Mouse (Mus musculus): ENCODE measurements around the gene Sdha. TPM values are rescaled to one million over a fixed set of nuclear protein-coding genes. Genes with fewer than 3 reads are reported as not detected.

Gene Sdha
- total RNA-seq, 2 experiments from 2014 or later: 313 to 339 TPM

- DNase-seq (ENCODE audit: extremely low spot score in 1 of 2, low spot score in 1 of 2): no peak
Measured at GRCm38 (mm10) chr13:74305380-74305779, 44.7 kb downstream of the Sdha start.

- peak in 1 of 2 experiments; percentile 11 for DNase-seq (ENCODE audit: extremely low spot score in 1 of 2, low spot score in 1 of 2)
Measured at GRCm38 (mm10) chr13:74302050-74303037, 47.7 kb downstream of the Sdha start.

- DNase-seq (ENCODE audit: extremely low spot score in 1 of 2, low spot score in 1 of 2): no peak
Measured at GRCm38 (mm10) chr13:74301607-74301984, 48.5 kb downstream of the Sdha start.

GRCm38 (mm10) chr13:74300925-74301606 is 49.0 kb downstream of the Sdha start:
- peak; percentile 66 to 82 for DNase-seq (ENCODE audit: extremely low spot score in 1 of 2, low spot score in 1 of 2)

- DNase-seq (ENCODE audit: extremely low spot score in 1 of 2, low spot score in 1 of 2): no peak
Measured at GRCm38 (mm10) chr13:74296376-74296775, 53.7 kb downstream of the Sdha start.

GRCm38 (mm10) chr13:74292167-74292566 is 57.9 kb downstream of the Sdha start, which contains the start of gene Ahrr:
Gene Ahrr (minus strand): TSS chr13:74292331.
- DNase-seq (ENCODE audit: extremely low spot score in 1 of 2, low spot score in 1 of 2): peak; percentile 25 to 46

GRCm38 (mm10) chr13:74289646-74290045 is 60.4 kb downstream of the Sdha start:
- no peak for DNase-seq (ENCODE audit: extremely low spot score in 1 of 2, low spot score in 1 of 2)

- no peak for DNase-seq (ENCODE audit: extremely low spot score in 1 of 2, low spot score in 1 of 2)
Measured at GRCm38 (mm10) chr13:74282299-74282698, 67.8 kb downstream of the Sdha start.

- DNase-seq (ENCODE audit: extremely low spot score in 1 of 2, low spot score in 1 of 2): no peak
Measured at GRCm38 (mm10) chr13:74275726-74276125, 74.4 kb downstream of the Sdha start.

Other genes starting within 250 kb of the Sdha start
- gene Slc9a3, start 228.8 kb downstream of the Sdha start, total RNA-seq (2021): 1 to 10 TPM; 1.1 to 1.5 TPM
- gene Exoc3, start 141.5 kb downstream of the Sdha start, total RNA-seq (2021): 10 to 100 TPM; 70.8 to 76.7 TPM
- gene Ahrr, start 57.9 kb downstream of the Sdha start, total RNA-seq (2021): 1 to 10 TPM in 1 of 2 experiments, under 1 TPM in 1; 0.84 to 2.2 TPM
- 10 to 100 TPM; 68.5 to 78.2 TPM for gene Pdcd6, start 32.7 kb downstream of the Sdha start, total RNA-seq (2021)
- 10 to 100 TPM; 76.8 to 81.9 TPM for gene Ccdc127, start within 50 bp of the Sdha start, total RNA-seq (2021)
- gene Lrrc14b, start 13.7 kb upstream of the Sdha start, total RNA-seq (2021): not detected
- gene Zfp72, start 40.6 kb upstream of the Sdha start, total RNA-seq (2021): 1 to 10 TPM; 3.7 to 3.9 TPM
- gene Ftl1-ps1, start 49.4 kb upstream of the Sdha start, total RNA-seq (2021): 100 to 1,000 TPM; 180 to 190 TPM
- 1 to 10 TPM; 6.5 to 7.5 TPM for gene Zfp825, start 143.7 kb upstream of the Sdha start, total RNA-seq (2021)